Mouse (Mus musculus): ENCODE results near the gene Angptl8.

DNA sequence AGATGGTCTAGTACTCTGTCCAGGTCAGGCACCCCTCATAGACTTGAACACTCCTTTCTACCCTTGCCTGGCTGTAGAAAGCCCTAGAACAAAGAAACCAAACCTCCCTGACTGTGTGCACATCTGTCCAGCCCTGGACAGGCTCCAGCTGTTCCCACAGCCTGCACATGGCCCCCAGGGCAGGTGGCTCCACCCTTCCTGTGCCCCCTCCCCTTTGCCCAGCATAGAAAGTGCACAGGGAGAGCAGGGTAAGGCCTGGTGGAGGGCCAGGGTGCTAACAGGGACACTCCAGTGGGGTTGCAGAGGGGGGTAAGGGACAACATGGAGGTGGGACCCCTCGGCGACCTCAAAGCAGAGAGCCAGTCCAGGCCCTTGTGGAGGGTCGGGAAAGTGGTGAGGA is 39.1 kb upstream of the Angptl8 start:
- TF ChIP-seq CTCF (IDR thresholded peaks at IDR 0.05; ENCODE audit: low read depth) (no peak; the same call in 1 of the 2 replicates), EP300 (optimal IDR thresholded peaks at IDR 0.05) (no peak)

All from stomach, postnatal 0 days (tissue).